Mouse (Mus musculus) heart, postnatal 0 days (tissue): ENCODE results near the gene Phka2.

Experiments used
- CTCF ChIP-seq: IDR thresholded peaks from 2 replicates; pipeline ENCODE4 v1.5.1; 2016; ENCODE audit warnings: antibody characterized with exemption, control low read depth, low read depth
- EP300 ChIP-seq: IDR thresholded peaks from 2 replicates; pipeline ENCODE4 v1.6.1; 2016; ENCODE audit warnings: antibody characterized with exemption, low read depth

DNA sequence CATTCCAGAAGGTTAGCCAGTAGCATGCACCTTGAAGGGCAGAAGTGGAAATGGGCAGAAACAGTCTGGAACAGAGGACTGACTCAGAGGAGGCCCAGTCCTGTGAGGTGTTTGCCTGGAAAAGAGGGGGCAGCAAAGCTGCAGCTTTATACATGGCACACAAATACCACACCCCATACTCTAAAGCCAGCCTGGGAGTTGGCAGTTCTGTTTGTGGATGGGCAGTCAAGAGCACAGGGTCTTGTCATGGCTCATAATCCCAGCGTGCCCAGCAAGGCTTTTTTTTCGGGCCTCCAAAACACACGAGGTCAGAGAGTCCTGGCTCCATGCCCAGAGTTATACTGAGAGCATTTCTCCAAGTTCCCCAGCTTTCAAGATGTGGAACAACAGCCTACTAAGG, 99.1 kb downstream of the Phka2 start:
- TF ChIP-seq CTCF, result no peak
- TF ChIP-seq EP300, result no peak
